Mouse (Mus musculus): ENCODE data around the gene Phpt1. TPM values are rescaled to one million over a fixed set of nuclear protein-coding genes. Genes with fewer than 3 reads are reported as not detected.
"Not testable (repeated sequence)": the region's sequence is repeated elsewhere in the genome, so short reads cannot be mapped to it uniquely, and the experiment has no call there.

The Phpt1 gene
- total RNA-seq, 4 experiments from 2014 or later, result 62.8 to 69.7 (median 65.5) TPM

GRCm38 (mm10) chr2:25560551-25560950 lies 14.5 kb downstream of the Phpt1 start:
- DNase-seq (ENCODE audit: low spot score in 2 of 2), result no peak

- no peak for DNase-seq (ENCODE audit: low spot score in 2 of 2)
Observed at GRCm38 (mm10) chr2:25558774-25559173, 16.2 kb downstream of the Phpt1 start.

GRCm38 (mm10) chr2:25557964-25558360 lies 17.1 kb downstream of the Phpt1 start:
- DNase-seq (ENCODE audit: low spot score in 2 of 2), result no peak

GRCm38 (mm10) chr2:25557221-25557963 lies 17.6 kb downstream of the Phpt1 start, which contains the start of gene Edf1:
Gene Edf1, plus strand, starts transcription at chr2:25557847.
- peak; percentile 89 to 94 for DNase-seq (ENCODE audit: low spot score in 2 of 2)

- no peak for DNase-seq (ENCODE audit: low spot score in 2 of 2)
Observed at GRCm38 (mm10) chr2:25556296-25556695, 18.7 kb downstream of the Phpt1 start.

- not testable (repeated sequence) for DNase-seq (ENCODE audit: low spot score in 2 of 2)
Observed at GRCm38 (mm10) chr2:25555479-25555878, 19.5 kb downstream of the Phpt1 start.

GRCm38 (mm10) chr2:25553171-25553786 lies 21.7 kb downstream of the Phpt1 start:
- DNase-seq (ENCODE audit: low spot score in 2 of 2), result not testable (repeated sequence)

- peak; percentile 41 to 58 for DNase-seq (ENCODE audit: low spot score in 2 of 2)
Observed at GRCm38 (mm10) chr2:25551186-25551585, 23.8 kb downstream of the Phpt1 start.

GRCm38 (mm10) chr2:25549021-25549991 lies 25.7 kb downstream of the Phpt1 start:
- DNase-seq (ENCODE audit: low spot score in 2 of 2), result peak; percentile 31 to 60

GRCm38 (mm10) chr2:25546811-25547491 lies 28.1 kb downstream of the Phpt1 start, which contains the start of gene Traf2:
Gene Traf2, minus strand, starts transcription at chr2:25546940.
- DNase-seq (ENCODE audit: low spot score in 2 of 2), result peak; percentile 98

GRCm38 (mm10) chr2:25545996-25546810 lies 28.8 kb downstream of the Phpt1 start:
- peak; percentile 61 to 79 for DNase-seq (ENCODE audit: low spot score in 2 of 2)

- DNase-seq (ENCODE audit: low spot score in 2 of 2), result no peak
Observed at GRCm38 (mm10) chr2:25541644-25542367, 33.2 kb downstream of the Phpt1 start.

- no peak for DNase-seq (ENCODE audit: low spot score in 2 of 2)
Observed at GRCm38 (mm10) chr2:25540541-25540948, 34.5 kb downstream of the Phpt1 start.

- DNase-seq (ENCODE audit: low spot score in 2 of 2), result no peak
Observed at GRCm38 (mm10) chr2:25536531-25536930, 38.5 kb downstream of the Phpt1 start.

GRCm38 (mm10) chr2:25534866-25535182 lies 40.2 kb downstream of the Phpt1 start:
- no peak for DNase-seq (ENCODE audit: low spot score in 2 of 2)

- DNase-seq (ENCODE audit: low spot score in 2 of 2), result peak; percentile 94
Observed at GRCm38 (mm10) chr2:25534178-25534865, 40.7 kb downstream of the Phpt1 start.

- no peak for DNase-seq (ENCODE audit: low spot score in 2 of 2)
Observed at GRCm38 (mm10) chr2:25533707-25534106, 41.3 kb downstream of the Phpt1 start.

- no peak for DNase-seq (ENCODE audit: low spot score in 2 of 2)
Observed at GRCm38 (mm10) chr2:25526510-25527302, 48.3 kb downstream of the Phpt1 start.

Data from gastrocnemius, adult 8-10 months (tissue).